7 mouse cellular contexts compared by ENCODE assay signal in genomic region chr1:132476575-132476927, GRCm38 (mm10). TPM values are rescaled to one million over a fixed set of nuclear protein-coding genes. Genes with fewer than 3 reads are reported as not detected.
DNase-seq lines count a peak whose midpoint lies in the region; TF ChIP-seq lines count a peak whose summit lies in the region.

No protein-coding gene starts in this region.

- peak overlapping the region; percentile 95 for H3K27ac ChIP-seq in forebrain, embryonic 10.5 days
- H3K27ac ChIP-seq in small intestine, adult 2 months (ENCODE audit: insufficient read depth, low read depth, low read length): peak overlapping the region; percentile 20; the same call in 1 of the 2 replicates

- H3K9me3 ChIP-seq in forebrain, embryonic 10.5 days: no peaks in the 10 kb centered on the region

- 7% methylated on average over 9 of the region's 9 CpGs for WGBS in forebrain, embryonic 10.5 days
- 2% methylated on average over 9 of the region's 9 CpGs for WGBS in small intestine, adult 2 months

- H3K36me3 ChIP-seq in forebrain, embryonic 10.5 days (replicated peaks): no peaks in the 10 kb centered on the region
- no peaks in the 10 kb centered on the region for H3K36me3 ChIP-seq in small intestine, adult 2 months (ENCODE audit: control insufficient read depth, insufficient read depth, low read length)

- TF ChIP-seq POLR2A in small intestine, adult 2 months (IDR thresholded peaks at IDR 0.05; ENCODE audit: low read depth, low read length): no peak

- peak; percentile 10 for DNase-seq in right cerebral cortex, adult 18-20 months
- DNase-seq in right cerebral cortex, adult 2 months (ENCODE audit: low spot score in 2 of 2): no peak
- no peak for DNase-seq in forebrain, embryonic 10.5 days (ENCODE audit: extremely low spot score, low spot score)
- DNase-seq in liver: peak; percentile 9
- DNase-seq in right cerebral cortex, postnatal 36 days (ENCODE audit: low spot score in 2 of 2): no peak
- DNase-seq in left cerebral cortex, adult 8-10 months (ENCODE audit: low spot score in 2 of 2): no peak

- peak overlapping the region; percentile 92 for H3K4me3 ChIP-seq in forebrain, embryonic 10.5 days
- peak overlapping the region; percentile 92 for H3K4me3 ChIP-seq in small intestine, adult 2 months (ENCODE audit: low read depth, low read length)

- H3K27me3 ChIP-seq in forebrain, embryonic 10.5 days (ENCODE audit: poor library complexity, severe bottlenecking): no peaks in the 10 kb centered on the region
- no peaks in the 10 kb centered on the region for H3K27me3 ChIP-seq in small intestine, adult 2 months (ENCODE audit: control insufficient read depth, insufficient read depth, low read length)

- TF ChIP-seq CTCF in small intestine, adult 2 months (IDR thresholded peaks at IDR 0.05; ENCODE audit: extremely low read depth, insufficient read length, insufficient replicate concordance, low read depth, low read length): no peak

- peaks cover 32% of the 10 kb centered on the region for H3K4me1 ChIP-seq in forebrain, embryonic 10.5 days
- H3K4me1 ChIP-seq in small intestine, adult 2 months (ENCODE audit: control insufficient read depth, insufficient read depth, insufficient read length, low read length): peaks cover 2% of the 10 kb centered on the region; the same call in 1 of the 2 replicates

RNA-seq across cellular contexts. Expression of gene Rbbp5, which starts 0.6 kb away (rescaled TPM):
- 61.9 and 64.1 TPM in 2 replicates for polyA plus RNA-seq in forebrain, embryonic 10.5 days (2016; fragmentation: Nextera tagmentation; extraction: Ambion mirVana)
- polyA plus RNA-seq in small intestine, adult 2 months (2012; rRNA removed): 3.6 and 4.7 TPM in 2 replicates
- total RNA-seq in left cerebral cortex, adult 8-10 months (2022): 10 to 100 TPM; 52.3 to 63.4 (median 58.7) TPM

RNA-seq across cellular contexts. Expression of gene Tmem81, which starts 29.5 kb away (rescaled TPM):
- 1.4 and 1.5 TPM in 2 replicates for polyA plus RNA-seq in forebrain, embryonic 10.5 days (2016; fragmentation: Nextera tagmentation; extraction: Ambion mirVana)
- 0.74 and 1.0 TPM in 2 replicates for polyA plus RNA-seq in small intestine, adult 2 months (2012; rRNA removed)
- total RNA-seq in left cerebral cortex, adult 8-10 months (2022): 1 to 10 TPM; 3.9 to 6.0 (median 5.7) TPM

RNA-seq across cellular contexts. Expression of gene Dstyk, which starts 59.2 kb away (rescaled TPM):
- polyA plus RNA-seq in forebrain, embryonic 10.5 days (2016; fragmentation: Nextera tagmentation; extraction: Ambion mirVana): 14.4 and 14.9 TPM in 2 replicates
- 1.9 and 2.5 TPM in 2 replicates for polyA plus RNA-seq in small intestine, adult 2 months (2012; rRNA removed)
- total RNA-seq in left cerebral cortex, adult 8-10 months (2022): 10 to 100 TPM; 40.9 to 51.7 (median 42.4) TPM

Comparison
In these comparisons a context has a peak if more than half of its experiments do, and no peak if none do; other contexts are left out.
1. DNase-seq: peak in right cerebral cortex, adult 18-20 months (single experiment) and liver (single experiment); none in right cerebral cortex, adult 2 months (0 of 2), forebrain, embryonic 10.5 days (single experiment), right cerebral cortex, postnatal 36 days (0 of 2) and left cerebral cortex, adult 8-10 months (0 of 2).
2. RNA of gene Rbbp5, which starts 0.6 kb away (polyA plus RNA-seq): 61.9 to 64.1 TPM in forebrain, embryonic 10.5 days; 3.6 to 4.7 TPM in small intestine, adult 2 months; every median in the first group is over 10 times any median in the second.